Mouse (Mus musculus): ENCODE measurements around the gene Gm20388.

GRCm38 (mm10) chr8:123844341-123844740, 3933.7 kb downstream of the Gm20388 start:
- no peak for TF ChIP-seq CTCF (IDR thresholded peaks at IDR 0.05; ENCODE audit: extremely low read depth, insufficient read depth, low read length)
- no peak for TF ChIP-seq POLR2A (IDR thresholded peaks at IDR 0.05; ENCODE audit: extremely low read depth, insufficient read depth, low read length)

Measured in cortical plate, adult 2 months (tissue).